Mouse (Mus musculus) adrenal gland, postnatal 25 days (tissue): Measurements from ENCODE around the gene Chit1. TPM values are rescaled to one million over a fixed set of nuclear protein-coding genes. Genes with fewer than 3 reads are reported as not detected.

ENCODE experiments used
- DNase-seq: peaks from one replicate; pipeline ENCODE4 v3.0.0; 2021; ENCODE audit warnings: mixed read lengths
- total RNA-seq: library from RNA; stranded (reverse); gene quantifications from 2 replicates; pipeline ENCODE4 v1.2.3, GENCODE M21; 2021

The Chit1 gene
- total RNA-seq, 1 experiment from 2014 or later, result not detected

DNA sequence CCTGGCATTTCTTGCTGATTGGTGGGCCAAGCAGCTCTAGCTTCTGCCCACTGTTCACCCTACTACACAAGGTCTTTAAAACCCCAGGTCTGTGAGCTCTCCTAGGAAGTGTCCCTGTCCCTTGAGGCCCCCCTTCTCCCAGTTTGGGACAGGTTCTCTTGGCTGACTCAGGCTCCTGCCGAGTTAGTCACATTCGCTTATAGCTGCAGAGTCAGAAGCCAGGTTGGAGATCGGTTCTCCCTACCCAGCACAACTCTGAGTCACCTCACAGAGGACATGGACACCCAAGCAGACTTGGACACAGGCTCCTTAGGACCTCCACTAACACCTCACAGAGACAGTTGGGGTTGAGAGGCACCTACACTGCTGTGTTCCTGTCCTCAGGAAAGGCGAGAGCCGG, 80.2 kb downstream of the Chit1 start:
- DNase-seq, result no peak

DNA sequence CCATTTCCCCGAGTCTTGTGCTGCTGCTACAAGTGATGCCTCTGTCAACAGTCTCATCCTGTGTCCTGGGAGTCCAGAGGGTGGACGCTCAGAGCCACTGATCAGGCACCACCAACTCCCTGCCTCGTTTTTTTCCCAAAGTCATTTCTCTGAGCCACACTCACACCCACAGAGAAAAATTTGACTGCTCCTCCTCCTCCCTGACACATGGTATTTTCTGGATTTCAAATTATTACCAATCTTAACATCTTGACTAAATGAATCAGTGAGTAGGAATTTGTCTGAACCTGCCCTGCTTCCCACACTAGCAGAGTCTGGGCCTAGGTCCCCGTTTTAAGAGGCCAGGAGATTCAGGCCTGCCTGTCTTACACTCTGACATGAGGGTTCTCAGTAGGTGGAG, 81.0 kb downstream of the Chit1 start:
- no peak for DNase-seq

- DNase-seq, result no peak
Observed at GRCm38 (mm10) chr1:134193126-134193525, 82.1 kb downstream of the Chit1 start, which contains the start of gene Mybph. Gene Mybph, plus strand, starts transcription at chr1:134193448.

- peak; percentile 61 for DNase-seq
Observed at GRCm38 (mm10) chr1:134193674-134194197, 82.7 kb downstream of the Chit1 start.

DNA sequence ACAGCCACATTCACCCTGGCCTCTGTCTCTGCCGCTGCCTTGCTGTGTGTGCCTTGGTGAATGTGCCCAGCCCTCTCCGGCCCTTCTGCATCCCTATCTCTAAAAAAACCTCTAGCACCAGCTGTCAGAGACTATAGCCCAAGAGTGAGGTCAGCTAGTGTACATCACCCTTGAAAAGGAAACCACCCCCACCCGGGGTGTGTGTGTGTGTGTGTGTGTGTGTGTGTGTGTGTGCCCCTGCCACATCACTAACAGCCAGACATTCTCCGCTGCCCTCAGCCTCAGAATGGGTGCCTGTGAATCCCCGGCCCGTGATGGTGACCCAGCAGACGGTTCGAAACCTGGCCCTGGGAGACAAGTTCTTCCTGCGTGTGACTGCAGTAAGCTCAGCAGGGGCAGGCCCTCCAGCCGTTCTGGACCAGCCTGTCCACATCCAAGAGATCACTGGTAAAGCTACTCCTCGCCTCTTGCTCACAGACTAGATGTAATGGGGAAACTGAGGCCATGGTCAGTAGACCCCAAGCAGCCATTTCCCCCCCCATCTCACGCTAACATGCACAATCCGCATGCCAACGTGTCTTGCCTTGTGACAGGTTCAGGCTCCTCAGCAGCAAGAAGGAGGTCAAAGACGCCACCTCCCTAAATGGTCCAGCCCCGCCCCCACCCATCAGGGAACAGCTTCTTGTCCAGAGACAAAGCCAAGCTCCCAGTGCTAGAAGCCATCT, 83.4 kb downstream of the Chit1 start:
- no peak for DNase-seq

DNA sequence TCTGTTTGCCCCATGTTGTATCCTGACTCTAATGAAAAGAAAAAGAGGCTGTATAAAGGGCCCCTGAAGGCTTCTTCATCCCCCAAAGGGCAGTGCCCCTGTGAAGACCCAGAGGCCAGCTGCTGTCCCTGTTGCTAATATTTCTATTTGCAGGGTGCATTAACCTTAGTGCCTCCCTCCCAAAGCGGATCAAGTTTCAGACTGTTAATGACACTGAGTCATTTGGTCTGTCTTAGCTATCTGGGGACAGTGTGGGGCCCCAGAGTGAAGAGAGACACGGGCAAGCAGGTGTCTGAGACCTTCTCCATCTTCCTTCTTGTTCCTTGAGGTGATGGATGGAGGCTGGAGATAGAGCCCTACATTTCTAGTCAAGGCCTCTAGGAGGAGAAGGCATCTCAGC, 84.1 kb downstream of the Chit1 start:
- no peak for DNase-seq

- DNase-seq, result no peak
Observed at GRCm38 (mm10) chr1:134195571-134195970, 84.5 kb downstream of the Chit1 start.

DNA sequence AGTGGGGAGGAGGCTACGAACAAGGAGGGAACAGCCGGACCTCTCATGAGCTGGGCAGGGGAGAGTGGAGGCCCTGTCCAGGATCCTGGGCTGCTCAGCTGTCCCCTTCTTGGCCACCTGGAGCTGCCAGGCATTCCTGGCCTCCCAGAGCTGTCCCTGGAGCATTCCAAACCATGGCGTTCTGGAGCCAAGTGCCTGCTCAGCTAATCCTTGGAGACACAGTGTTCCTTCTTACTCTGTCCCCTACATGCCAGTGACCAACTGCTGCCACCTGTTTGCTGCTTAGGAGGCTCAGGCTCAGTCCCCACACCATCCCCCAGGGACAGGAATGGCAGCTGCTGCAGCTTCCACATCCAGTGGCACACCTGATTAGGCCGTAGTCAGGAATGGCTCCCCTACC, 84.9 kb downstream of the Chit1 start:
- no peak for DNase-seq

GRCm38 (mm10) chr1:134196386-134196785, 85.3 kb downstream of the Chit1 start:
- DNase-seq, result peak; percentile 80

DNA sequence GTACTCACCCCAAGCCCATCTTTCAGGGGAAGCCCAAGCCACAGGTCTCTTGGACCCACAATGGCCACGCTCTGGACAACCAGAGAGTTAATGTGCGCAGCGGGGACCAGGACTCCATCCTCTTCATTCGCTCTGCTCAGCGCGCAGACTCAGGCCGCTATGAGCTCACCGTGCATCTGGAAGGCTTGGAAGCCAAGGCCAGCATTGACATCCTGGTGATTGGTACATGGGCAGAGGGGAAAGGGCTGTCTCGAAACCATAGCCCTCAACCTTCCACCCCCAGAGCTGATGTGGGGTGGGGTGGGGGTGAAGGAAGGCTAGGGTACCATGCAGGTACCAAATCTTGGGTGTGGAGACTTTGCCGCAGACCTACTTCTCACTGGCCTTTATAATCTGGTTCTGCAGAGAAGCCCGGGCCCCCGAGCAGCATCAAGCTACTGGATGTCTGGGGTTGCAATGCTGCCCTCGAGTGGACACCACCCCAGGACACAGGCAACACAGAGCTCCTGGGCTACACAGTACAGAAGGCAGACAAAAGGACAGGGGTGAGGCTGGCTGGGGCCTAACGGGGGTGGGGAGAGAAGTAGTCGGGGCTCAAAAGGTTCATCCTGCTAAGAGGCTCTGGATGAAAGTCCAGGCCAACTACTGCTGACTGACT, 86.4 kb downstream of the Chit1 start:
- no peak for DNase-seq

GRCm38 (mm10) chr1:134198197-134198995, 87.4 kb downstream of the Chit1 start:
- DNase-seq, result no peak

GRCm38 (mm10) chr1:134200481-134200880, 89.4 kb downstream of the Chit1 start:
- no peak for DNase-seq

Other genes with a start within 250 kb of the Chit1 start
- gene Optc, start 203.2 kb upstream of the Chit1 start, total RNA-seq, result 1.0 and 1.2 TPM in 2 replicates
- 38.0 and 39.8 TPM in 2 replicates for gene Prelp, start 189.8 kb upstream of the Chit1 start, total RNA-seq
- gene Fmod, start 74.0 kb upstream of the Chit1 start, total RNA-seq, result 4.7 and 5.0 TPM in 2 replicates
- 17.8 and 18.1 TPM in 2 replicates for gene Btg2, start 32.1 kb upstream of the Chit1 start, total RNA-seq
- 1.5 and 1.7 TPM in 2 replicates for gene Chil1, start 70.9 kb downstream of the Chit1 start, total RNA-seq
- not detected in 2 replicates for gene Mybph, start 82.2 kb downstream of the Chit1 start, total RNA-seq
- 89.7 and 151 TPM in 2 replicates for gene Adora1, start 124.2 kb downstream of the Chit1 start, total RNA-seq
- not detected in 2 replicates for gene Myog, start 178.7 kb downstream of the Chit1 start, total RNA-seq
- gene Ppfia4, start 221.7 kb downstream of the Chit1 start, total RNA-seq, result 0.67 and 2.0 TPM in 2 replicates